Mouse (Mus musculus) 3T3-L1 (cell line): ENCODE measurements around the gene Strn3.
"Not testable (repeated sequence)": the region's sequence is repeated elsewhere in the genome, so short reads cannot be mapped to it uniquely, and the experiment has no call there.

ENCODE experiments used
- DNase-seq: peaks from one replicate; pipeline ENCODE4 v3.0.0-alpha.2; 2015; ENCODE audit warnings: low read depth, low spot score

Gene Strn3

GRCm38 (mm10) chr12:51694096-51694495 lies 2.4 kb upstream of the Strn3 start:
- peak; percentile 63 for DNase-seq

GRCm38 (mm10) chr12:51693419-51693818 lies 1.7 kb upstream of the Strn3 start:
- peak; percentile 43 for DNase-seq

GRCm38 (mm10) chr12:51692870-51693269 lies 1.2 kb upstream of the Strn3 start:
- DNase-seq = not testable (repeated sequence)

- peak; percentile 61 for DNase-seq
Observed at GRCm38 (mm10) chr12:51690893-51691844, 528 bp downstream of the Strn3 start, which contains the start of gene Ap4s1. TSS of gene Ap4s1 (plus strand) at chr12:51691033.

- no peak for DNase-seq
Observed at GRCm38 (mm10) chr12:51688546-51688945, 3.2 kb downstream of the Strn3 start.

- DNase-seq = no peak
Observed at GRCm38 (mm10) chr12:51678844-51679243, 12.9 kb downstream of the Strn3 start.

GRCm38 (mm10) chr12:51676442-51676841 lies 15.3 kb downstream of the Strn3 start:
- DNase-seq = no peak

- peak; percentile 49 for DNase-seq
Observed at GRCm38 (mm10) chr12:51673270-51673669, 18.4 kb downstream of the Strn3 start.

GRCm38 (mm10) chr12:51671231-51671891 lies 20.3 kb downstream of the Strn3 start:
- DNase-seq = no peak

GRCm38 (mm10) chr12:51666708-51667430 lies 24.8 kb downstream of the Strn3 start:
- DNase-seq = peak; percentile 54

GRCm38 (mm10) chr12:51663908-51664307 lies 27.8 kb downstream of the Strn3 start:
- no peak for DNase-seq

GRCm38 (mm10) chr12:51663011-51663410 lies 28.7 kb downstream of the Strn3 start:
- no peak for DNase-seq

- DNase-seq = no peak
Observed at GRCm38 (mm10) chr12:51655944-51656465, 35.7 kb downstream of the Strn3 start.

- not testable (repeated sequence) for DNase-seq
Observed at GRCm38 (mm10) chr12:51649401-51649800, 42.3 kb downstream of the Strn3 start.

GRCm38 (mm10) chr12:51641871-51642270 lies 49.8 kb downstream of the Strn3 start:
- no peak for DNase-seq

- DNase-seq = no peak
Observed at GRCm38 (mm10) chr12:51636689-51637470, 54.8 kb downstream of the Strn3 start.

- no peak for DNase-seq
Observed at GRCm38 (mm10) chr12:51636260-51636659, 55.4 kb downstream of the Strn3 start.

- no peak for DNase-seq
Observed at GRCm38 (mm10) chr12:51633481-51633880, 58.2 kb downstream of the Strn3 start.

GRCm38 (mm10) chr12:51623366-51623694 lies 68.4 kb downstream of the Strn3 start:
- no peak for DNase-seq

- DNase-seq = peak; percentile 27
Observed at GRCm38 (mm10) chr12:51622670-51623365, 68.9 kb downstream of the Strn3 start.
